Mouse (Mus musculus) cerebellum, postnatal 14 days (tissue): ENCODE data around the gene Rp2.
A peak's percentile ranks its signal among the peaks of the same experiment; 100 is the strongest.
"Not testable (repeated sequence)": the region's sequence is repeated elsewhere in the genome, so short reads cannot be mapped to it uniquely, and the experiment has no call there.

Experiments used
- DNase-seq, 2 experiments: peaks; one replicate each; pipeline ENCODE4 v3.0.0; 2021; ENCODE audit warnings: mixed read lengths in 2 of 2

Rp2 gene

DNA sequence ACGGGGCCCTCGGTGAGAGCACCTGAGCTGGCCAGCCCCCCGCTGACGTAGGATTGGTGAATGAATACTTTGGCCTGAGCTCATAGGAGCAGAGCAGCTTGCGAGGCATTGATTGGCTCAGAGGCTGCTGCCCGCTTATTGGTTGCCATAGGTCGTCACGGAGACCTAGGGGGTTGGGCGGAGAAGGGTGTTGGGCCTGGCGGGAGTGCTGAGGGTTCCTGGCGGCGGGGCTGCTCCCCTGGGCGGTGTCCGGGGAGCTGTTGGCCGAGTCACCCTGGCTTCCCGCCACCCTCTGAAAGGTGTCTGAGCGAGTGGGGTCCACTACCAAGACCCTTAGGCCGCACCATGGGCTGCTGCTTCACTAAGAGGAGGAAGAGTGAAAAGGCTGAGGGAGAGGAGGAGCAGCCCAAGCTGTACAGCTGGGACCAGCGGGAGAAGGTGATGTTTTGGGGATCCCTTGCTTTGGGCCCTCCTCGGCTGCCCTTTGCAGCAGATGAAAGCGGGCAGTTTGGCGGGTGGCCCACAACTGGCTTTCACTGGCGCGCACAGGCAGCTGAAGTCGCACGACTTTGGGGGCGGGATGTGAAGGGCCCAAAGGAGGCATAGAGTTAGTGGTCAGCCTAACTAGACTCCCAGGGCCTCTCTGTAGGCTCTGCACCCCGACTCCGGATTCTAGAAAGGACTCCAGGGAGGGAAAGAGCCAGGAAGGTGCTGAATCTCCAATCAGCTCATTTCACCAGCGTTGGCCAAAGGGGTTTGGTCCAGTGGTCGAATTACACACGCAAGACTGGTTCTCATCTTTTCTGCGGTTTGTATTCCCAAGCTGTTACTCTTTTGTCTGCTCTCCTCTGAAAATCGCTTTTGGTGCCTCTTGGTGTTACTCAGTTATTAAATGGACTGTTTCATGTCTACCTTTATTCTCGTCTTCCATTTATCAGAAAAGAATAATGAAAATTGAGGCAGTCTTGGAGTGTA, at the start of gene Rp2:
TSS of gene Rp2 (plus strand) at position 91 of the 975 bp plus-strand sequence.
- peak; percentile 85 to 86 for DNase-seq

DNA sequence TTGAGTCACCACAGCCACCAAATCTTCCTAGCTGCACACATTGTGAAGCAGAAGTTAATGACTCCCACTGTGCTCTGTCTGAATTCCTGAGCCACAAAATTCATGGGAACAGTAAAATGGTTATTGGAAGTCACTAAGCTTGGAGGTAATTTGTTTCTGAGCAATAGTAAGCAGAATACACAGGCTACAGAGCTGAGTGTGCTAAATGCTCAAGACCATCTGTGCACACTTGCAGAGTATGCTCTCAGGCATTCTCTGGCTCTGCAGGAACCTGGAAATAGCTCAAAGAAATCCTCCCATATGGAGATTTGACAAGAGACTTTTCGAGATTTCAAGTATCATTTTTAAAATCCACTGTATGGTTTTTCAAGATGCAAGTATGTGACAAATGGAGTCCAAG, 31.5 kb upstream of the Rp2 start:
- peak; percentile 28 to 30 for DNase-seq

DNA sequence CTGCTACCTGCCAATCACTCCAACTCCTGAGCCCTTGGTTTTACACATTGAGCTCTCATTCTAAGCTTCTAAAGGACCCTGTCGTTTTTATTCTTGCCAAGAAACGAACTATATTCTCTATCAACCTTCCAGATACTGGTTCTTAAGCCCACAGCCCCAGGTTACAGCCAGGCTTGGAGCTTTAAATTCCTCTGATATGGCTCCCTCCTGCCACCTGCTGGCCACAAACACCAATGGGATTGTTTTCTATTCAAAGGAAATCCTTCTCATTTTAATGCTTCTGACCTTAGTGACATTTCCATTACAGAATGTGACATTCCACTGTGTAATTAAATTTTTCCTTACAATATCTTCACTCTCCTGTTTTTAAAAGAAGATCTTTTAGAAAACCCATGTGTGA, 28.6 kb upstream of the Rp2 start:
- peak; percentile 76 to 83 for DNase-seq

DNA sequence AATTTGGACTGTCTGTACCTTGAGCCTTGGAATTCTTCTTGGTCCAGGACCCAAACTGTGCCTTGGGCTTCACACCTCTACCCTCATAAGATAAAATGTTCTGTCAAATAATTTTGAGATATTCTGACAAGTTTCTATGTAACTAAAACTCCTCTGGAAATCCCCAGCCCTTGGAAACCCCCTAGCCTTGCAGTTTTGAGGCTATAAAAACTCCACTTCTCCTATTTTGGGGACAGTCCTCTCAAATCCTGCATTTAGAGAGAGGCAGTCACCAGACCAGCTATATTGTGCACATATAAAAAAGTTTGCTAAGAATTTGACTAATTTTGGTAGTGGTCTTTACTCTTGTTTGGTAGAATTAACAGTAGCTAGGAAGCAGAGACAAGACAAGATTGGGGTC, 19.3 kb upstream of the Rp2 start:
- no peak for DNase-seq

DNA sequence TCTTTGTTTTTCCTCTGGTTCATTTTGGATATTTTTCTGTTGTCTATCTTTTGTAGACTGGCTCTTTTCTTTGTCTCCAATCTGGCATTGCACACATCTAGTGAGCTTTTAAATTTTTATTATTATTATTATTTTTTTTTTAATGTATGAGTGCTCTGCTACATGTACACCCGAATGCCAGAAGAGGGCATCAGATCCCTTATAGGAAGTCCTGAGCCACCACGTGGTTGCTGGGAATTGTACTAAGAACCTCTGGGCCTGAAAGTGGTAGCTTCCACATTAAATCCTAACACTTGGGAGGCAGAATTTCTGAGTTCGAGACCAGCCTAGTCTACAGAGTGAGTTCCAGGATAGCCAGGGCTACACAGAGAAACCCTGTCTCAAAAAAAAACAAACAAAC, 17.9 kb upstream of the Rp2 start:
- no peak for DNase-seq

DNA sequence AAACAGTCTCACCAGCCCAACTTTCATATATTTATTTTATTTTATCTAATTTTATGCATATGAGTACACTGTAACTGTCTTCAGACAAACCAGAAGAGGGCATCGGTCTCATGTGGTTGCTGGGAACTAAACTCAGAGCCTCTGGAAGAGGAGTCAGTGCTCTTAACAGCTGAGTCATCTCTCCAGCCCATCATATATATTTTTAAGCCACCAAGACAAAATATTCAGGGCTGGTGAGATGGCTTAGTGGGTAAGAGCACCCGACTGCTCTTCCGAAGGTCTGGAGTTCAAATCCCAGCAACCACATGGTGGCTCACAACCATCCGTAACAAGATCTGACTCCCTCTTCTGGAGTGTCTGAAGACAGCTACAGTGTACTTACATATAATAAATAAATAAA, 14.0 kb upstream of the Rp2 start:
- not testable (repeated sequence) for DNase-seq

DNA sequence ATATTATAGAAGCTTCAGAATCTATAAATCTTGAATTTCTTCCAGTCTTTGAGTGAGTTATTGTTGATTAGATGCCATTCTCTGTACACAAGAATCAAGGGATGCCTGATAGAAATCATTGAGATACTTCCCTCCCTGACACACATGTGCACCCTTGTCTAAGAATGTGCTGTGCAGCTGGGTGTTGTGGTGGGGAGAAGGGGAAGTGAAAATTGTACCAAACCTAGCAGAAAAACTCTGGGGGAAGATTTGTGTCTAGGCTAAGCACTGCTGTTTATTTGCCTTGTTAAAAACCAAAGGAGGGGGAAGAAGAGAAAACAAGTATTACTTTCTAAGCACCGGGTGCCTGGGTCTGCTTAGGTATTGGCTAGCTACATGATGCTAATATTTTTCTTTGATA, 9.0 kb upstream of the Rp2 start:
- no peak for DNase-seq

DNA sequence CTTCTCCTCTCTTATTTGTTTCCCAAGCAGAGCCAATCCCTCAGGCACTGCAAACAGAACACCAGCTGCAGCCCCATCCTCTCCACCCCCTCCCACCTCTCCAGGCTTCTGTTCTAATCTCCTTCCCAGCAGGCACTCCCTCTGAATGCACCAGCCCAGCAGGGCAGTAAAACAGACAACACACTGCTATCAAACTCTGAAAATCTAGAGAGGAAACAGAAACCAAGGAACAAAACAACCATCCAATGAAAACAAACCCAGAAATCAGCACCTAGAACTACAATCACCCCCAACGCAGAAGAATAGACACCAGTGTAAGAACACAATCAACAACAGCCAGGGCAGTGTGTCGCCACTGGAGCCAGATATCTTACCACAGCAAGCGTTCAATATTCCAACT, 8.0 kb upstream of the Rp2 start:
- no peak for DNase-seq

DNA sequence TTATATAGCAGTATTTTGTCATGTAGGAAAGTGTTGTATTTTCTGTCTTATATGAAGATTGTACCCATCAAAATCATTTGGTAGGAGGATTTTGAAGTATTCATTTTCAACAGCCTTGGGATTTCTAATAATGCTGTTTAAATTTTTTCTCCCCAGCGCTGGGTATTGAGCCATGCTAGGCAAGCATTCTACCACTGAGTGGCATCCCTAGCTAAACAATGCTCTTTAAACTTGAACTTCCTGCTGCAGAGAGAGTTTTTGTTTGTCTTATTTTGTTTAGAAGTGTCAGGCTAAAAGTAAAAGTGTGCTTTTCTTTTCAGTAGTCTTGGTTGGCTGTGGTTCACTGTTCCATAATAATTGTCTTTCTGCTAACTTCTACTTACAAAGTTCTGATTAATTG, 1.8 kb downstream of the Rp2 start:
- no peak for DNase-seq

DNA sequence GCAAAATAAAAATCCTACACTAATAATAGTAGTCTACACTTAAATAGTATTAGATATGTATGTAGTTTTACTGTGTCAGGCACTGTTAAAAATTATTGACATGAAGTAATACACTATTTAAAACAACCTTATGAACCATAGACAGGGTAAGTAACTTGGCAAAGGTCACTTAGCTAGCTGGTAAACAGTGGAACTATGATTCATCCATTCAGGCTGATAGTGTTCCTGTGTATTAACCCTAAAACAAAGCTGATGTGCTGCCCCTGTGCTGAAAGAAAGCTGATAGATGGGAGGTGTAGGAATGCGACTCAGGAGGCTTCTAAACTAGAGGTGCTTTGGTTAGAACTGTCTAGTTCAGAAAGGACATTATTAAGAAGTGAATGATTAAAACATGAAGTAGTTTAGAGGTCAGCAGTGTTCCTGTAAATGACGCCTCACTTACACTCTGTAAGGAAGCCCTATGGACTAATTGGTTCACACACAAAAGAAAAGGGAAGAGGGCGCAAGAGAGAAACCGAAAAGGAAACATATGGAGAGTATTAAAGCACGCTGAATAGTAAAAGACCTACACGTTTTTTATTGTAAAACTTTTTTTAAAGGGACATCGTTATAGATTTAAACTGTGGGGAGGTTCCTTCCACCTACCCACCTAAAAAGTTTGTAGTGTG, 15.2 kb downstream of the Rp2 start:
- DNase-seq, result no peak

DNA sequence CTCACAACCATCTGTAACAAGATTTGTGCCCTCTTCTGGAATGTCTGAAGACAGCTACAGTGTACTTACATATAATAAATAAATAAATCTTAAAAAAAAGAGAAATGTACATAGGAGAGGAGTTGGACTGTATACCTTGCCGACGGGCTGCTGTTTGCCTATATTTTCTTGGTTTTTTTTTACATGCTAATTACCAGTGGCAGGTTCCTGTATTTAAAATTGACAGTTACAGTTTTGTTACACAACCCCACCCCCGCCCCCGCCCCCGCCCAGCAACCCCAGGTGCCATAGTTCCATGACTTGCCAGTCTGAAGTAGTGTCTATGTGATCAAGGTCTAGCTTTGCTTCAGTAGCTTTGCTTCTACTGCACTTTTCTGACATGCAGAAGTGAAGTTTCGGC, 18.0 kb downstream of the Rp2 start:
- no peak for DNase-seq

DNA sequence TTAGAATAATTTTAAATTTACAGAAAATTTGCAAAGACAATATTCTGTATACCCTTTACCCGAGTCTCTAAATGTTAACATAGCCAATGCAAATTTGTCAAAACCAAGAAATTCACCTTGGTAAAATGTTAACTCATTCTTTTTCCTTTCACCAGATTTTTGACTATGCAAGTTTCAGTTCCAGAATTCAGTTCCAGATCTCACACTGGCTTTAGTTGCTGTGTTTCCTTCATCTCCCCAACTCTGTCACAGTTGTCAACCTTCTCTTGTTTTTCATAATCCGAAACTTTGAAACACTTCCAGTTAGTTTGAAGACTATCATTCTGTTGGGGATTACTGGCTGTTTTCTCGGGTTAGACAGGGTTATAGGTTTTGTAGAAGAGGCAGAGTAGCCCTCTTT, 22.7 kb downstream of the Rp2 start:
- no peak for DNase-seq

DNA sequence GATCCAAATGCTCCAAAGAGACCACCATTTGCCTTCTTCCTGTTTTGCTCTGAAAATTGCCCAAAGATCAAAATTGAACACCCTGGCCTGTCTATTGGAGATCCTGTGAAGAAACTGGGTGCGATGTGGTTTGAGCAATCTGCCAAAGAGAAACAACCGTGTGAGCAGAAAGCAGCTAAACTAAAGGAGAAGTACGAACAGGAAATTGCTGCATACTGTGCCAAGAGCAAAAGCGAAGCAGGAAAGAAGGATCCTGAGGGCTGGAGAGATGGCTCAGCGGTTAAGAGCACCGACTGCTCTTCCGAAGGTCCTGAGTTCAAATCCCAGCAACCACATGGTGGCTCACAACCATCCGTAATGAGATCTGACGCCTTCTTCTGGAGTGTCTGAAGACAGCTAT, 27.7 kb downstream of the Rp2 start:
- not testable (repeated sequence) for DNase-seq

DNA sequence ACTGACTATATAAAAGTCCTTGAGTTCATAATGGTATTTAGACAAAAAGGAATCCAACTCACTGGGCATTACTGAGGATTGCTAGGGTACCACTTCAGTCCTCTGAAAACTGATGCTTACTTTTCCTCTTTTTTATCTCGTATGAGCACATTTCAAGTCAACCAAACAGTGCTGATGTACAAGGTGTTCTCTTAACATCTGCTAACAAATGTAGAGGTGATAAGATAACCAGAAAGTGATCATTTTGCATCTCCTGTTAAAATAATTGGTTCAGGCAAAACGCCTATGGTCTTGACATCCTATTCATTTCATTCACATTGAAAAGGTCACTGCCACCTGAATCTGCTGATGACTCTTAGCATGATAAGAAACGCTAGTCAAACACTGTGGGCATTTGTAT, 28.7 kb downstream of the Rp2 start:
- DNase-seq, result no peak

DNA sequence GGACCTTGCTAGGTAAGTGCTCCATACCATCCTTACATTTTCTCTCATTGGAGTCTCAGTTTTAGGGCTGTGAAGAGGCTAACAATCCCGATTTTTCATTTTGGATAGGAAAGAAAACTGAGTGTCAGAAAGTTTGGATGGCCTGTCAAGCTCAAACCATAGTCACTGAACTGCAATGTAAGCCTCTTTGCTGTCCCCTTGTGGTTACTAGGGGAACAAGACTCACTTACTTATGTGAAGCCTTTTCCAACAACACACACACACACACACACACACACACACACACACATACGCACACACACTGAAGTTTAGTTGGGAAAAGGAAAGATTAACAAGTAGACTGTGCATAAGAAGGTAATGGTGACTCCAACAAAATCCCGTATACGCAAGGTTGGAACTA, 39.8 kb downstream of the Rp2 start:
- peak; percentile 8 to 9 for DNase-seq

DNA sequence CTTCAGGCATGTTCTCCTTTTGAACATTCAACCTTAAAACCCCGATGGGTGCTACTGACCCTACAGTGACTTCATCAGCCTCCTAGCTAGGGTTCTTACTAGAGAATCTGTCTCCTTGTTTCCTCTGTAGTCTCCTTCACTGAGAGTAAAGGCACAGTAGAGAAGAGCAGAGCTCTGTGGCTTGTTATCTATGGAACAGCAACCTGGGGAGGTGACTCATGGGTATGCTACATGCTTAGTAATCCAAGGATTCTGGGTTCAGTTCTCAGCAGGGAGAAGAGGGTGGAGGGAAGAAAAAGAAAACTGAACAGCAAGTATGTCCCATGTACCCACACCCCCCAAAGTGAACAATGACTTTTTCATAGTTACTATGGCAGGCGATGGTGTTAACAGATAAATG, 42.6 kb downstream of the Rp2 start:
- DNase-seq, result no peak

DNA sequence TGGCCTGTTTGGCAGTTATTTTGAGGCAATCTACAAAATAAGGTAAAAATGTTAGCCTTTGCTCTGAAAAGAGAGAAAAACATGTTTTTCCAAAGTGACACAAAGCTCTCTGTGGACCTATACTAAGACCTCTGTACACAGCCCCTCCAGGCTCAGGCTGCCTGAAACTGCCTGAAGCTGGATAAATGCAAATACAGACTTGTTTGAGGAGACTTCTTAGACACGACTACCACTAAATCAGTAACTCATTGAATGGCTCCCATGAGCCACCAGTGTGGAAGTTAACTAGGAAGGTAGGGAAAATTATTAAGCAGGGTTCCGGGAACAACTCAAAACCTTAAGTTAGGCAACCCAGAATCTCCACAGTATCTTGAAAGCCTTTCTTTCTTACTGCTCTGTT, 43.4 kb downstream of the Rp2 start:
- DNase-seq, result no peak

DNA sequence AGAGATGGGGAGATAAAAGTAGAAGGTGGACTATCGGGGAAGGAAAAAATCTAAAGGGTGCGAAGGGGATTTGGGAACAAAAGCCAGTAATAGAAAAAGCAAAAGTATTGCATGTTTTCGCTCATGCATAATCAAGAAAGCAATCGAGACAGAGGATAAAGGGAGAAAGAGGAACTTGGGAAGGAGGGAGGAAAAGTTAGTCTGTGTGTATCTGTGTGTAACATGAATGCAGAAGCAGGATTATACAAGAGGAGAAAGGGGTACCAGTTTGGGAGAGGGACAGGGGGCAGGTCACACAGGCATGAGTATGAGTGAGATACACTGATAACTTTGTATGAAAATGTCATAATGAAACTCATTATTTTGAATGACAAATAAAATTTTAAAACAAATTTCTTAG, 47.1 kb downstream of the Rp2 start:
- DNase-seq, result no peak

DNA sequence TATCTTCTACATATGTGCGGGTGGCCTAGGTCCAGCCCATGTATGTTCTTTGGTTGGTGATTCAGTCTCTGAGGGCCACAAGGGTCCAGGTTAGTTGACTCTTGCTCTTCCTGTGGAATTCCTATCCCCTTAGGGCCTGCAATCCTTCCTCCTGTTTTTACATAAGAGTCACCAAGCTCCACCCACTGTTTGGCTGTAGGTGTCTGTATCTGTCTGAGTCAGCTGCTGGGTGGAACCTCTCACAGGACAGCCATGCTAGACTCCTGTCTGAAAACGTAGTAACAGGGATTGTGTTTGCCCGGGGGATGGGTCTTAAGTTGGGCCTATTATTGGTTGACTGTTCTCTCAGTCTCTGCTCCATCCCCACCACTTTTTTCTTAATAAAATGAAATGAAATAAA, 47.9 kb downstream of the Rp2 start:
- no peak for DNase-seq

DNA sequence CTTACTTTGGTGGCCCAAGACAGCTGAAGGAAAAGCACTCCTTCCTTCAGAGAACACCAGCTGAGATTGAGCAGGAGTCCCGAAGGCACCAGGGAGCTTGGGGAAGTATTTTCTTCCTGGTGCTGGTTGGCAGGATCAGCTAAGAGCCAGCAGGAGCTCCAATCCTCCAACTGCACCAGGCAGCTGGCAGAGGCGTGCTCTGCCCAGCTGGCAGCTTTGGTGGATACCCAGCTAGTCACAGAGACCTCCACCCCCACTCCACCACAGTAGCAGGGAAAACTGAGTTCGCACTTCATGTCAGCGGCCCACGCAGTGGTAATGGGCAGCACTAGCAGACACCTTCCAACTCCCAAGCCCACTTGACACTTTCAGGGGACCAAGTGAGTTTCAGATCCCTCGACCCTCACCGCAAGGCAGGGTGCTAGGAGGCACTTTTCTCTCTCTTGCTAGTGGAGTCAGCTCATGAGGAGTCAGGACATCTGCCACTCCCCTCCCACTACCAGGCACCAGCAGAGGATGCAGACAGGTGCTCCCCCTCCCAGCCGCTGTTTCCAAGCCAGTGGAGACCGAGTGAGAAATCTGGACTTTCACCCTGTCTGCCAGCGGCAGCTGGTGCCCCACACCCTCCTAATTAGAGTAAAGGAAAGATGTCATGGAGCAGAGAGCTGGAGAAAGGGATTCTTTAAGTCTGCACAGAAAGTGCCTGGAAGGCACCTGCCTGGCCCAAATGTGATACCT, 50.8 kb downstream of the Rp2 start:
- peak; percentile 15 to 39 for DNase-seq

DNA sequence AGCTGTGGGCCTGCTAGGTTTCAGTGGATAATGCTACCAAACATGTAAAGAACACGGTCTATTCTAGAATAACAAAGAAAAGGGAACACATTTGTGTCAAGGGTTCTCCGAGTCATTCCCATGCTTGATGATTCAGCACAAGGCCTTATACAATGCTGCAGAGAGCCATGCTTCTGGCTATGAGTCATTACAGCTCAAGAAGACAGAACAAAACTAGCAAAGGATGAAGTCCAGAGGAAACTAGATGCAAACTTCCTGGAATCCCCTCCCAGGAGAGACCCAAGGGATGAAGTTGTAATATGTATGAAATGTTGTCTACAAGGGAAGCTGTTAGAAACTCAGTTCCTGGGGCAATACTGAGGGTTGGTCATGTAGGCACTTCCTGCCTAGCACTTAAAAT, 54.2 kb downstream of the Rp2 start:
- no peak for DNase-seq

DNA sequence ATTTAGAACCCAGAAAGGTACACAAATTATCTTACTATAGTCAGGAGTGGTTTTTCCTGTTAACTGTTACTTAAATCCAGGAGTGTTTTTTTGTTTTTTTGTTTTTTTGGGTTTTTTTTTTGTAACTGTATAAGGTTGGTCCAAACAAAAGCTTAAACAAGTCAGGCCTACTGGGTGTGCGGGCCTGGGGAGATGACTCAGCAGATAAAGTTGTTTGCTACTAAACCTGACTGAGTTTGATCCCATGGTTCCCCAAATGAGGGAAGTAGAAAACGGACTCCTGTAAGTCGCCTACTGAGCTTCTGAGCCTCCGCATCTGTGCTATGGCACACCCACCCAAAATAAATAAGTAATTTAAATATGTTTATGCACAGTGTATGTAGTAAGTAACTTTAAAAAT, 55.3 kb downstream of the Rp2 start:
- no peak for DNase-seq

DNA sequence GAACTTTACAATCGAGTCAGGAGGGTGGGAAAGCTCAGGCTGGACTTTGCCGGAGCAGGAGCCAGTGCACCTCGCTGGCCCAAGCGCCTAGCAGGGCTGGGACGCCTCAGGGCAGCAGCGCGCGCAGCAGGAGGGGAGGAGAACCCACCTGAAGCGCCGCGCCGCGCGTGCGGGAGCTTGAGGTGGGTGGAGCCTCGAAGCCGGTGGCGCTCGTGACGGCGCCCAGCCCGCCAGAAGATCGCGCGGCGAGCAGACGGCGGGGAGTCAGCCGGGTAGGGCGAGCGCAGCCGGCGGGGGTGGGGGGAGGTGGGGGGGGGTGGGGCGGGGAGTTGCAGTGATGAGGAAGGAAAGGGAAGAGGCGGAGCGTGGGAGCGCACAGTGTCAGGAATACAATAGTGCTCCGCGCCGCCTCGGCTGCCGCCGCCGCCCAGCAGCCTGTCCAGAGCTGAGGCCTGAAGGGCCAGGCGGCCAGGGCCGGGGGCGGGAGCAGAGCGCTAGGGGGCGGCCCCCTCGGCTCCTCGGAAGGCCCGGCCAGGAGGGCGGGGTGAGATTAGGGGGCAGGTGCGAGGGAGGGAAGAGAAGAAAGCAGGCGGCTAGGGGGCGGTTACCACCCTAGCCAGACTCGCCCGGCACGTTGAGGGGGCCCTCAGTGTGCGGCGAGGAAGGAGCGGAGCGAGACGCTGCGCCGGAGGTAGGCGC, 61.0 kb downstream of the Rp2 start, which contains the start of gene Jade3:
TSS of gene Jade3 (plus strand) at position 549 of the 699 bp plus-strand sequence.
- peak; percentile 60 to 67 for DNase-seq
